Mouse (Mus musculus): ENCODE results near the gene Glrx5.

The Glrx5 gene

DNA sequence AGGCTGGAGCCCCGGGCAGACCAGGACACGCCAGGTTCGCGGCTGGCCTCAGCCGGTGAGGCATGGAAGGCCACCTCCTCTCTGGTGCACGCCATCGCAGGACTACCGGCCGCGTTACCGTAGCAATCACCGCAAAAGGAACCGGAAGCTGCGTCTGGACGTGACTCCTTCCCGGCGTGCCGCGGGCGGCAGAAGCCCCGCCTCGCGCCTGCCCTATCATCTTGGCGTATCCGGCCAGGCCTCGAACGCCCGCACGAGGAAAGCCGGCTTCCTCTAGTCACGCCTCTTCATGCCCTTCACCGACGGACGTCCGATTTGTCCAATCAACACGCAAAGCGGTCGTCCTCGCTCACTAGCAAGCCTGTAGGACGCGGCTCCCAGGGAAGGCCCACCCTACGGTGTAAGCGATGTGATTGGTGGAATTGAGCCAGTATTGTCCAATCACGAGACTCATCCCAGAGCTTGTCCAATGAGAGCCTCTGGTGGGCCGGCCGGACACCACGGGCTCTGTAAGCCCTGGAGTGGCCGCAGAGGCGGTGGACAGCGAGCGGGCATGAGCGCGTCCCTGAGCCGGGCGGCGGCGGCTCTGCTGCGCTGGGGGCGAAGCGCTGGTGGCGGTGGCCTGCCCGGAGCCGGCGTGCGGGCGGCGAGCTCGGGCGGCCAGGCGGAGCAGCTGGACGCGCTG lies at the start of gene Glrx5:
Glrx5 (plus strand) TSS at position 542 of the 685 bp plus-strand sequence.
- DNase-seq (ENCODE audit: low spot score in 2 of 2): peak; percentile 93 to 95

DNA sequence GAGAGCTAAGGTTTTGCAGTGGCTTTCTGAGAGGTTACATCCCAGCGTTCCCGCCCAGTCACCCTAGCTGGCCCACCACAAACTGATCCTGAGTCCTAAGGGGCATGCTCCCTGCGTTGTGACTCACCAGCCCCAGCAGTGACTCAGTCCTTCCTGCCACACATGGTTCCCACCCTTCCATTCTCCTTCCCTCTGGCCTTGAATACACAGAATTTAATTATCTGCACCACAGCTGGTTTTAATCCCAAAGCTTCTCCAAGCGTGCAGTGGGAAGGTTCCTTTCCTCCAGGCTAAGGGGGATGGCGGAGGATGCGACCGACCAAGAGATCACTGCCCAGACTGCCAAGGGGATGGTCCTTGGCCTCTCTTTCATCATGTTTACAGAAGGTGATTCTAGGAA lies 49.0 kb upstream of the Glrx5 start:
- DNase-seq (ENCODE audit: low spot score in 2 of 2): no peak

DNA sequence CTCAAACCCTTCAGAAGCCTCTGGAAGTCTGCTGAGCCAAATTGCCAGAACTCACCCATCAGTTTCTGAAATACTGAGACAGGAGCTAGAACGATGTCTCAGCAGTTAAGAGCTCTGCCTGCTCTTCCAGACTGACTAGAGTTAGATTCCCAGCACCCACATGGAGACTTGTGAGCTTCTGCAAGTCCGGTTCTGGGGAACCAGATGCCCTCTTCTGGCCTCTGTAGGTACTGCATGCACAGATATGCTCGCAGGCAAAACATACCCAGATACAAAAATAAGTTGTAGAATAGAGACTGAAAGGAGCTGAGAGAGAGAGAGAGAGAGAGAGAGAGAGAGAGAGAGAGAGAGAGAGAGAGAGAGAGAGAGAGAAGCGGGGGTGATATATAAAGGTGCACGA lies 47.4 kb upstream of the Glrx5 start:
- DNase-seq (ENCODE audit: low spot score in 2 of 2): peak in 1 of 2 experiments; percentile 36

DNA sequence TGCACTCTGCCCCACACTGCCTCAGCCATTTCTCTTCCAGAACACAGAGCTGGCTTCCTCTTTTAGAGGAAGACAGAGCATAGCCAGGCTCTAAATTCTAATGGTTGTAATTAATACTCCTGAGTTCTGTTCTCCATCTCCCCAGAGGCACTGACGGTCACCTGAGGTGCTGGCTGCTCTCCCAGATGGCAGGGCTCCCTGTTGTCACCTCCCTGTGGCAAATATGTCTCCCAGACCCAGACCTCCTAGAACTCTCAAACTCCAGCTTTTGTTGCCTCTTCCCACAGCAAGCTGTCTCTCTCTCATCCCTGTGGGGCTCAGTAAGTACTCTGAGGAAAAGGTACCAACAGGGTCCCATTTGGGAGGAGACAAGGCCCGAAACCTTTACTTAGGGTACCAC lies 46.5 kb upstream of the Glrx5 start:
- DNase-seq (ENCODE audit: low spot score in 2 of 2): no peak

DNA sequence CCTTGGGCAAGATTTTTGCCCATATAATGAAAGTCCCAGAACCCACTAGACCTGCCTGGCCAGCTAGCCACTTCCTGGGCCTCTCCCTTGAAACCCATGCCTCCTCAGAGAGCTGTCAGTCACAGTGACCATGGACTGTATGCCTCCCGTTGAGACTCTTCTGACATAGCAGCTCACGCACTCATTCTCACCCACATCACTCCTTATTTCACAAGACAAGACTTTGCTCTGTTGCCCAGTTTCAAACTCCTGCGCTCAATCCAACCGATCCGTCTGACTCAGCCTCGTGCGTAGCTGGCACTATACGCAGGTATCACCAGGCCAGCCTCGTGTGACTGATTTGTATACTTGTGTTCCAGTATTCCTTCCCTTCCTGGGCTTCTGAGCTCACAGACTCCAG lies 45.7 kb upstream of the Glrx5 start:
- no peak for DNase-seq (ENCODE audit: low spot score in 2 of 2)

DNA sequence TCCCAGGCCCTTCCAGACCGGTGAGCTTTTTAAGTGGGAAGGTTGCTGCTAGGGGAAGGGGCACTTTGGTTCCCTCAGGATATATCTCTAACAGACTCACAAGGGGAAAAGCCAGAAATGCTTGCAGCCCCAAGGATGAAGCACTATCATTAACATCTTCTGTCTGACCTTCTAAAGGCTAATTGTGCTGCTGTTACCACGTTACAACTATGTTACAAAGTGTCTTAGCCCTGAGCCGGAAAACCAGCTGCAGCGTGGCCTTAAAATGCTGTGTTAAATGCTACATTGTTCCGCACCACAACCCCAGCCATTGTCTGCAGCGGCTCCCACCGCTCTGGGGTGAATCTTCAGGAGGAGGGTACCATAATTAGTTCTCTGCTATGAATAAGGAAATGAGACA lies 44.6 kb upstream of the Glrx5 start:
- no peak for DNase-seq (ENCODE audit: low spot score in 2 of 2)

DNA sequence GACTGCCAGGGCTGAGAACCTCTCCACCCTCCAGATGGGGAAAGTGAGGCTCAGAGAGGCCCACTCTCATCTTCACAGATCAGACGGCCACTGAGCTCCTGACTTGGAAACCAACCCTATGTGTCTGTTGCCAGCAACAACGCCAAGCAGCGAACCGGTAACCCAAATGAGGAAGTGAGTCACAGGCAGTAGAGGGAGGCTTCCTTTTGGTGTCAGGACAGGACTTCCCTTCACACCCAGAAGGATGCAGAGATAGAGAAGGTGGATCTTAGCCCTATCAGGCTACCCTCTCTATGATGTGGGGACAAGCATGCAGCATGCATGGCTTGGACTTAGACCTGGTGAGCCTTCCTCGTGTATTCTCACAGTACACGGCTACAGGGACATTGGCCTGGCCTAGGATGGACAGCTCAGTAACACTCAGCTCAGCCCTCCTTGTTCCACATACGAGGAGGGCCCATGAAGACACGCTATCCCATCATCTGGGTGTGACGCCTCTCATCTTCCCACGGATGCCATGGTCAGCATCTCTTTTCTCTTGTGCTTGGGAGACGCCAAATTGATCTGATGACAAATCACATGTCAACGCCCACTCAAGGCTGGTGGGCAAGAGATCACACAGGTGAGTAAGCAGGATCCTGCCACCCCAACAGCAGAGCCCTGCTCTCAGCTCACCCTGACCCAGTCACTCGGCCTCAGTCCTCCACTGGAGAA lies 41.6 kb upstream of the Glrx5 start:
- peak in 1 of 2 experiments; percentile 49 for DNase-seq (ENCODE audit: low spot score in 2 of 2)

DNA sequence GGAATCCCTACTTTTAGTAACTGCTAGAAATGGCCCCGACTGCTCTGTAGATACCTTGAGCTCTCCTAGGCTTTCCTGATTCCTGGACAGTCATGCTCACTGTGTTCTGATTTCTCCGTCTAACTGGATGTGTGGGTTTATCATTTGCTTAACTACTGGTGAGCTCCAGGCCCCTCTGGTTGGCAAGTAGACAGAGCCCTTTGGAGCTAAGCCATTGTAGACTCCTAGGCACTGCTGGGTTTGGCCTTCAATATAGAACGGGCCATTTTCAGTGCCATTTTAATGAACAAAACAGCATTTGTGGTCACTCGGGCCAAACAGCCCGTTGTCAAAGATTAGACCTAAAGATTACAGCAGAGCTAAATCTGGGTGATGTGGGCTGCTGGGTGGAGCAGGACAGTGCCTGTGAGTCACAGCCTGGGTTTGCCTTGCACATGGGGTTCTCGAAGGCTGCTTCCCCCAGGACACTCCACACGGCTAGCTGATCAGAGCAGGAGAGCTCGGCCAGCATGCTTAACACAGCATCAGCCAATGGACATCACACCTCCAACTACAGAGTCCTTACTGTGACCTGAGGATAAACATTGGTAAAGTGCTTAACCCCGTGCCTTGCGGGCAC lies 40.3 kb upstream of the Glrx5 start:
- no peak for DNase-seq (ENCODE audit: low spot score in 2 of 2)

DNA sequence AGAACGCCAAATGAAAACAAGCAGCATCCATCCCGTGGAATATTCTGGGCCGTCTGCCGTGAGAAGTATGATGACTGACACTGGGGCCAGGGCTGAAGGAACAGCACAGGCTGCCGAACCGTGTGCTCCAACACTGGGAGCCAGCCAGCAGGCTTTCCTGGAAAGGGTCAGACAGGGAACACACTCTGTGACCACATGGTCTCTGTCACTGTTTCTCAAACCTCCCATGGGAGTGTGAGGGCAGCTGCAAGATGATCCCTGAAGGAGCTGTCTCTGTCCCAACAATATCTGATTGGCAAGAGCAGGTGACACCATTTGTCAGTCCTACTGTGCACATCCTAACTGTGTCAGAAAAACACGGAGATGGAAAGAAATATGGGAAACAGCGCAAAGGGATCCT lies 39.6 kb upstream of the Glrx5 start:
- DNase-seq (ENCODE audit: low spot score in 2 of 2): no peak

DNA sequence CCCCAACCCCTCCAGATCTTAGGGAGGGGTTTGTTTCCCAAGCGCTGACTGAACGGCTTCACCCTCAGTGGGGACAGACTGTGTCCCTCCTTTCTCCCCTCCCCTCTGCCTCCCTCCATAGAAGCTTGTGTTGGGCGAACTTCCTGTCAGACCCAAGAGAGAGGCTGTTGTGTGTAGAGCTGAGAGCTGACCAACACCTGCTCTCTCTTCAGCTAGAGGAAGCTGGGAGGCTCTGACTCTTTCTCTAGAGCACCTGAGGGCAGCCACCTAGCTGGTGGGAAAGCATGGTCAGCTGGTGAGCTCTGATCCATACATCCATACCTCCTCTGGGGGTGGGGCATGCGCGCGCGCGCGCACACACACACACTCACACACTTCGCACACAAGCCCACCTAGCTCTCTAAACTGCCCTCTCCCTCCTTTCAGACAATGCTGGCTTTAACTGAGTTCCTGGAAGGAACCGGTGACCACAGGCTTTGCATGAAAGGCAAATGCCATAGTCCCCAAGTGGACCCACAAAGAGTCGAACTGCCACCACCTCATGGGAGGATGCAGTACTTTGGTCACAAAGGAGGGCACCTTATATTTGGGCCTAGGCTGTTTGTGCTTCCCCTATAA lies 37.1 kb upstream of the Glrx5 start:
- DNase-seq (ENCODE audit: low spot score in 2 of 2): no peak

DNA sequence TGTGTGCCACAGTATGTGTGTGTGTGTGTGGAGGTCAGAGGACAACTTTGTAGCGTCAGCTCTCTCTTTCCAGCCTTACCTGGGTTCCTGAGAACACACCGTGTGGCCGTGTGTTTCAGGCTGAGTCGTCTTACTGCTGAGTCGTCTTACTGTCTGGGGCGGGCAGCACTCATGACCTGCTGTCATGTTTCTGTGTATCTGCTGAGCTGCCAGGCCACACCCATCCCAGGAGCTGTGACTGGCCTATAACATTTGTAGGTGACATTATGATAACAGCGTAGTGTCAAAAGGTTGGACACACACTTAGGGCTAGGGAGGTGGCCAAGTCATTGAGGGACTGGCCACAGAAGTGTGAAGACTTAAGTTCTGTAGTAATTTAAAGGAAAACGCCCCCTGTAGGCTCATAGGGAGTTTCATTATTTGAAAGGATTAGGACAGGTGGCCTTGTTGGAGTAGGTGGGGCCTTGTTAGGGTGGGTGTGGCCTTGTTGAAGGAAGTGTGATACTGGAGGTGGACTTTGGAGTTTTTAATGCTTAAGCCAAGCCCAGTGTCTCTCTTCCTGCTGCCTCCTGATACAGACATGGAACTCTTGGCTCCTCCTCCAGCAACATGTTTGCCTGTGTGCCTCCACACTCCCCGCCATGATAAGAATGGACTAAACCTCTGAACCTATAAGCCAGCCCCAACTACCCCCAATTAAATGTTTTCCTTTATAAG lies 36.3 kb upstream of the Glrx5 start:
- no peak for DNase-seq (ENCODE audit: low spot score in 2 of 2)

DNA sequence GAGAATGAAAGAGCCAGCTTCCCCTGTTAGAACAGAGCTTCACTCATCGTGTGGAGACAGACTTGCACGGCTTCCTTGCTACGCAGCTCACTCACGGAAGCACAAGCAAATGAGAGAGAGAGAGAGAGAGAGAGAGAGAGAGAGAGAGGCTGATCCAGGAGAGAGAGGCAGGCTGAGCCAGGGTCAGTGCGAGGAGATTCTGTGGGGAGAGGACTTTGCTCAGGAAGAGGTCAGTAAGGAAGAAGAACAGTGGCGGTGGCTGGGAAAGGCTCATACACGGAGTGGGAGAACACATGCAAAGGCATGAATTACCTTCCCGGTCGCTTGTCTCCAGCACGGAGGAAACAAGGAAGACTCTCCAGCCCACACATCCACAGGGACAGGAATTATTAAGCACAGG lies 35.3 kb upstream of the Glrx5 start:
- DNase-seq (ENCODE audit: low spot score in 2 of 2): no peak

DNA sequence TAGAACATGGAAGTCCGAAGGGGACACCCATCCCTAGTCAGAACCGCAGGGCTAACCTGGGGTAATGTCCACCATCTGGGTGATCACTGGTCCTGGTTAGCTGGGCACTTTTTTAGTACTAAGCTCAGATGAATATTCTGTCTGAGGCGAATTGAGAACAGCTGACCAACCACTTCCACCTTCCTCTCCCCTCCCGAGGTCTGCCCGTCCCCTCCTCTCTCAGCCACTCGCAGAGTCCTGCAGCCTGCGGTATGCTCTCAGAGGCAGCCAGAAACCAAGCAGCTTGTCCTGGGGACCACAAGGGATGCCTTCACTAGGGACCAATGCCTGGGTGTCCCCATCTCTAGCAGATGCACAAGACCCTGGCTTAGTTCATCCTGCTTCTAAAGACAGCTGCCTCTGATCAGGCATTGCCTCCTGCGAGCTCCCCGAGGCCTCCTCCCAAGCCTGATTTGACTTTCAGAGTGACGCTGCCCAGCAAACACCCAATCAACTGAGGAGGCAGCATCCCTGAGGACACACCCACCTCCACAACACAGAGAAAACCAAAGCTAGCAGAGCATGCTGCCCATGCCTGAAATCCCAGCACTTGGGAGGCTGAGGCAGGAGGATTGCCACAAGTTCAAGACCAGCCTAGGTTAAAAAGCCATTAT lies 34.7 kb upstream of the Glrx5 start:
- DNase-seq (ENCODE audit: low spot score in 2 of 2): no peak

DNA sequence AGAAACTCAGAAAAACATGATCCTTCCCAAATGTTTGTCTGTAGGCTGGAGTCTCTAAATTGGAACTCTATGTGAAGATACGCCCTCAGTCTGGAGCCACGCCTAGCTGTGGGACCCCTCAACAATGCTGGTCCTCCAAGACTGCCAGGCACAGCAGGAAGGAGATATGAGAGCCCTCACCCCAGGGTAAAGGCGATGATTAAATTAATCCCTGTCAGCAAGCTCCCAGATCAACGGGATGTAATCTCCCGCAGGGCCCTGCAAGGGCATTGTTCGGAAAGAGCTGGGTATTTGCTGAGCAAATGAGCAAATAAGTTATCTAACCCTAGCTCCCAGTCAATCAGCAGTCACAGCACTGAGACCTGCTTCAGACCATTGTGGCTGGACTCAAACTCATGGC lies 33.9 kb upstream of the Glrx5 start:
- no peak for DNase-seq (ENCODE audit: low spot score in 2 of 2)

DNA sequence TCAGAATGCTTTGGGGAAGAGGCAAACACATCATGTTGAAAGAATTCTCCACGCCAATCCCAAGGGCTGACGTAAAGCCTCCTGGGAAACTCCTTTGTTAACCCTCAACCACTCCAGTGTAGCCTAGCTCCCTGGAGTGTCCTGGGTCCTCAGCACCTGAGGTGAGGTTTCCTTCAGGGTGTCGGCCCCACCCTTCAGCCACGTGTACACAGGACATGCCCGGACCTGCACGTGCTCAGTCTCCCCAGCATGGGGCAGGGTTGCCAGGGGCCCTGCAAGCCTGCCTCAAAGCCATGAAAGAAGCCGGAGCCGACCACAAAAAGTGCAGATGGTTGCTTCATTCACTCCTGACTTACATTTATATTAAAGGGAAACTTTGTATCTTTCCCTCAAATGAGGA lies 33.3 kb upstream of the Glrx5 start:
- no peak for DNase-seq (ENCODE audit: low spot score in 2 of 2)

DNA sequence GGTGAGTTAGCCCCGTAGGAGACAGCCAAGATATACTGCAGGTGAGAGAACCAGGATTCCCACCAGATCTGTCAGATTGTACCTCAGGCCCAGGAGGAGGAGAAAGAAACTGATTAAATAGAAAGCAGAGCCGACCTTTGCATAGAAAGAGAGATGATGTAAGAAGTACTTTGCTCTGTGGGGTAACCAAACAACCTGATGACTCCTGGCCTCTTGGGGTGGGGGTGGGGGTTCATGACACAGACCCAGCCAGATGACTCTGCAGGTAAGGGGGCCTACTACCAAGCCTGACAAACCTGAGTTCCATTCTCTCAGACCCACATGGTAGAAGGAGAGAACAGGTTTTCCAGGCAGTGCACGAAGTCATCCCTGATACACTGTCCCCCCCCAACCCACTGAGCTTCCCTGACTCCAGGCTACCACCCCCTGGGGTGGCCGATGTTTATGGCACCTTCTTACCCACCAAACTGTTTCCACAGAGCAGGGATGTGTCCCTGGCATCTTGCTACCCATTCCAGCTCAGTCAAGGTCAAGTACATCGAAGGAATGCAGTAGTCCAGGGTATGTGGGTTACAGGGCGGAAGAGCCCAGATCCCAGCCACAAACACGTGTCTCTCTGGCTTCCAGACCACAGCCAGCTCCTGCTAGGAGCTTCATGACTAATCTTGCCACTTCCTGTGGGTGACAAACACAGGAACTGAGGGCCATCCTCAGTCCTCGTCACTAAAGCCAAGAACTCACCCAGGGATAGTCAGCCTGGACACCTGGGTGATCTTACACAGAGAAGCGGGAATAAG lies 31.8 kb upstream of the Glrx5 start:
- DNase-seq (ENCODE audit: low spot score in 2 of 2): no peak

DNA sequence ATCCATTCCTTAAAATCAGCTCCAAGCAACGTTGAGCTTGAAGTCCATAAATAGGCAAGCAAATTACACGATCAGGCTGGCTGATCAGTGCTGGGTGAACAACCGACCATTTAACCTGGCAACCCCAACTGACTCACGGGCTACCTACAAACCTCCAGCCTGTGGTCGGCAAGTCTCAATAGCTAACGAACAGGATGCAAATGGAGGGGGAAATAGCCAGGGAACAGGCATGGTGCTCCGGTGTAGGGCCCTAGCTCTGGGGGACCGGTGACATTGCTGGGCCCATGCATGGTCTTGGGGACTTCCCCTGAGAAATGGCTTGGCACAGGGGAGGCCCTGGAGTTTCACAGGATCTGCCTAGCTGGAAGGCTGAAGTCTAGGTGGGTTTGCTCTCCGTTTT lies 31.2 kb upstream of the Glrx5 start:
- DNase-seq (ENCODE audit: low spot score in 2 of 2): no peak

DNA sequence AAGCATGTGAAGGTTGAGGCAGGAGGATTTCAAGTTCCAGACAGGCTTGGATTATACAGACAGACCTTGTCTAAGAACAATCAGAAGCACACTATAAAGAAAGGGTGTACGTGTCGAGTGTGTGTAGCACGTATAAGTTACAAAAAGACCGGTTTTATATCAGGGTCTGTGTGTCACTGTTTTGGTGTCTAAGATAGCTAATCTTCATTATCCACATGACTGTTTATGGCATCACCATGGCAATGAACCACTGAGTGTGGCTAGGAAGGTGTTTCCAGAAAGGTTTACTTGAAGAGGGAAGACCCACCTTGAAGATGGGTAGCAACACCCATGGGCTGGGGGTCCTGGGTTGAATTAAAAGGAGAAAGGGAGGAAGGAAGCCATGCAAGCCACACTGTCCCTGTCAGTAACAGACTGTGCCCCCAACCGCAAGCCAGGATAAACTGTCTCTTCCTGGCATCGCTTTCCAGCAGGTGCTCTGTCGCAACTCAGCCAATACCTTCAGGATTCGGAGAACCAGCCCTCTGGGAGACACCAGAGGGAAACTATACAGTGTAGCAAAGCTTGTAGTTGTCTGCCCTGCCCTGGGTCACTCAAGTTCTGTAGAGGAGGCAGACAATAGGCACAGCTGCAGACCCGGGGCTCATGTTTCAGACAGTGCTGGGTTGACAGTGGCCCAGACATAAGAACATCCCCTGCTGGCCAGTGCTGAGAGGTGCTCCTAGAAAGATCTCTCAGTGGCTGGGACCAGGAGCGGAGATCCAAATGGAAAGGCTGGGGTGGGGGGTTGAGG lies 30.0 kb upstream of the Glrx5 start:
- no peak for DNase-seq (ENCODE audit: low spot score in 2 of 2)

DNA sequence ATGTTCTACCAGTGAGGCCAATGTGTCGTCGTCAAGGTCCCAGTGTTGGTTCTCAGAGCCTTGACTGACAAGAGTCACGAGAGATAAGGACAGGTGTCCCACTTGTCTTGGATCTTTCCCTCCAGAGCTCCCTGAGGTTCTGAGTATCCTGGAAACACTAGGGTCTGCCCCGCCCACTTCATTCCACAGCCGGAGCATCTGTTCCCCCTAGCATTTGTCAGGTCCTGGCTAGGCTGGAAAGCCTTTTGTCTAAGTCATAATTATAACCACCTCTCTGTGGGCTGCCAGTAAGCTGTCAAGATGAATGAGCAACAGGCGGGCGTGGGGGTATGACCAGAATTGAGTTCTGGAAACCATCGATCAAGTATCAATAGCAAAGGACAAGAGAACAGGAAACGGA lies 29.3 kb upstream of the Glrx5 start:
- DNase-seq (ENCODE audit: low spot score in 2 of 2): no peak

DNA sequence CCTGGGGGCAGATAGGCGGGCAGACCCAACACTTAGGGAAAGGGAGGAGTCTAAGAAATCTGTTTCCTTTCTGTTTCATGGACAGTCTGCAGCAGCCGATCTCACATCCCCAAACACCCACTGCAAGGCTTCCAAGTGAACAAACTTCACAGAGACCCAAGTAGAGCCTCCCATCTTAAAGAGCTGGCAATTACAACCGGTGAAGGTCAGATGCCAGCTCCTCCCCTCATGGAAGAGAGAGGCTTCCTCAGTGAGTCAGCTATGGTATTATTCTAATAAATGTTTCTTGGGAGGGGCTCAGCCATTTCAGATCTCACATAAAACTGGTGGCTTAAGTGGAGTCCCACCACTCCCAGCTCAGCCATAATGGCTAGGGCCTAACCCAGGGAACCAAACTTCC lies 28.8 kb upstream of the Glrx5 start:
- no peak for DNase-seq (ENCODE audit: low spot score in 2 of 2)

Measured in spleen, postnatal 14 days (tissue).